Mouse (Mus musculus) neural tube, embryonic 13.5 days (tissue): ENCODE measurements around the gene Smbd1. TPM values are rescaled to one million over a fixed set of nuclear protein-coding genes. Genes with fewer than 3 reads are reported as not detected.

ENCODE experiments used
- ATAC-seq: fragments of 200-750 bp; cut with Nextera tagmentation; 2 replicates; pipeline ENCODE4 v1.8.0; 2017; ENCODE audit warnings: low read depth, mild to moderate bottlenecking, moderate TSS enrichment, moderate library complexity
- H3K27ac ChIP-seq: fragments of 300-500 bp; sonication (generic); replicated peaks from 2 replicates; pipeline ENCODE4 v1.5.1; 2015; ENCODE audit warnings: moderate library complexity, mild to moderate bottlenecking, inconsistent platforms
- H3K27me3 ChIP-seq: fragments of 300-500 bp; sonication (generic); 2 replicates; pipeline ENCODE4 v1.6.1; 2015; ENCODE audit warnings: mild to moderate bottlenecking, inconsistent platforms
- H3K36me3 ChIP-seq: fragments of 300-500 bp; sonication (generic); 2 replicates; pipeline ENCODE4 v1.6.1; 2015; ENCODE audit warnings: mild to moderate bottlenecking, inconsistent platforms
- H3K4me1 ChIP-seq: fragments of 300-500 bp; sonication (generic); replicated peaks from 2 replicates; pipeline ENCODE4 v1.6.1; 2015; ENCODE audit warnings: inconsistent platforms
- H3K4me2 ChIP-seq: fragments of 300-500 bp; sonication (generic); 2 replicates; pipeline ENCODE4 v1.6.1; 2015; ENCODE audit warnings: inconsistent platforms, mild to moderate bottlenecking, moderate library complexity
- H3K4me3 ChIP-seq: fragments of 300-500 bp; sonication (generic); 2 replicates; pipeline ENCODE4 v1.5.1; 2015; ENCODE audit warnings: mild to moderate bottlenecking, inconsistent platforms
- H3K9ac ChIP-seq: fragments of 300-500 bp; sonication (generic); 2 replicates; pipeline ENCODE4 v1.6.1; 2015; ENCODE audit warnings: moderate library complexity, mild to moderate bottlenecking, inconsistent platforms
- H3K9me3 ChIP-seq: fragments of 300-500 bp; sonication (generic); 2 replicates; pipeline ENCODE4 v1.6.1; 2016; ENCODE audit warnings: inconsistent platforms
- WGBS: fragments of 180-500 bp; shearing (Covaris S2); methylation state at CpG from one replicate; pipeline ENCODE4 v1.1.7; 2015; 5-methylcytosine and 5-hydroxymethylcytosine counted together
- polyA plus RNA-seq: library from polyadenylated mRNA; unstranded; fragments of >200 nt; fragmentation: Nextera tagmentation; extraction: Ambion mirVana; gene quantifications from 2 replicates; pipeline ENCODE4 v1.2.1, GENCODE M21; 2015

Gene Smbd1
- polyA plus RNA-seq, 1 experiment from 2014 or later: not detected

- Histone ChIP-seq H3K4me1 (peaks cover 15% of the 10 kb centered on the region), H3K36me3 (no peaks in the 10 kb centered on the region), H3K4me3 (no peak overlapping the region), H3K27me3 (no peaks in the 10 kb centered on the region; the same call in 1 of the 2 replicates), H3K27ac (no peak overlapping the region), H3K9me3 (no peaks in the 10 kb centered on the region), H3K4me2 (no peak overlapping the region), H3K9ac (no peak overlapping the region)
- no peak for ATAC-seq
- 67% methylated on average over 8 of the region's 8 CpGs for WGBS
Observed at GRCm38 (mm10) chr16:32807408-32808185, 2.7 kb downstream of the Smbd1 start.

- H3K36me3 ChIP-seq: no peaks in the 10 kb centered on the region
- H3K4me1 ChIP-seq: peaks cover 18% of the 10 kb centered on the region
- no peak for ATAC-seq
- H3K9ac ChIP-seq: no peak overlapping the region
- H3K9me3 ChIP-seq: no peaks in the 10 kb centered on the region
- H3K27me3 ChIP-seq: no peaks in the 10 kb centered on the region
- no peak overlapping the region for H3K4me3 ChIP-seq
- H3K27ac ChIP-seq: no peak overlapping the region
- no peak overlapping the region for H3K4me2 ChIP-seq
- WGBS: 84% methylated on average over 7 of the region's 7 CpGs
Observed at GRCm38 (mm10) chr16:32805151-32805550, 5.1 kb downstream of the Smbd1 start.

GRCm38 (mm10) chr16:32803901-32804300 is 6.4 kb downstream of the Smbd1 start:
- 40% methylated on average over 5 of the region's 5 CpGs for WGBS
- H3K36me3 ChIP-seq: no peaks in the 10 kb centered on the region
- no peaks in the 10 kb centered on the region for H3K27me3 ChIP-seq
- no peak overlapping the region for H3K4me3 ChIP-seq
- no peak for ATAC-seq
- no peaks in the 10 kb centered on the region for H3K9me3 ChIP-seq
- no peak overlapping the region for H3K9ac ChIP-seq
- no peak overlapping the region for H3K4me2 ChIP-seq
- H3K27ac ChIP-seq: no peak overlapping the region
- H3K4me1 ChIP-seq: peaks cover 18% of the 10 kb centered on the region

- 42% methylated on average over 6 of the region's 6 CpGs for WGBS
- Histone ChIP-seq H3K4me2 (no peak overlapping the region), H3K36me3 (no peaks in the 10 kb centered on the region), H3K27me3 (no peaks in the 10 kb centered on the region), H3K27ac (peak overlapping the region; percentile 61), H3K9ac (no peak overlapping the region), H3K4me3 (no peak overlapping the region), H3K9me3 (no peaks in the 10 kb centered on the region), H3K4me1 (peaks cover 18% of the 10 kb centered on the region)
- peak; percentile 68 for ATAC-seq
Observed at GRCm38 (mm10) chr16:32803252-32803853, 6.9 kb downstream of the Smbd1 start.

- Histone ChIP-seq H3K27me3 (no peaks in the 10 kb centered on the region), H3K9ac (no peak within 1 kb of the TSS), H3K4me1 (0 out of 2 replicates have a peak, but pooled peaks cover 5% of the 10 kb centered on the region), H3K4me2 (no peak within 1 kb of the TSS), H3K27ac (no peak within 1 kb of the TSS), H3K36me3 (no peaks in the 10 kb centered on the region), H3K4me3 (no peak within 1 kb of the TSS), H3K9me3 (no peaks in the 10 kb centered on the region)
- 80% methylated on average over 3 of the region's 3 CpGs for WGBS
- no peak for ATAC-seq
Observed at GRCm38 (mm10) chr16:32797426-32797689, 12.9 kb downstream of the Smbd1 start, which contains the start of gene Muc20. Muc20 (minus strand) TSS chr16:32797435.

GRCm38 (mm10) chr16:32796676-32797425 is 13.4 kb downstream of the Smbd1 start:
- Histone ChIP-seq H3K36me3 (no peaks in the 10 kb centered on the region), H3K4me3 (no peak overlapping the region), H3K4me2 (no peak overlapping the region), H3K9me3 (no peaks in the 10 kb centered on the region), H3K27me3 (no peaks in the 10 kb centered on the region), H3K4me1 (0 out of 2 replicates have a peak, but pooled peaks cover 5% of the 10 kb centered on the region), H3K27ac (no peak overlapping the region), H3K9ac (no peak overlapping the region)
- 64% methylated on average over 14 of the region's 14 CpGs for WGBS
- peak; percentile 47; the same call in 1 of the 2 replicates for ATAC-seq

GRCm38 (mm10) chr16:32795177-32795576 is 15.1 kb downstream of the Smbd1 start:
- Histone ChIP-seq H3K4me2 (no peak overlapping the region), H3K27ac (no peak overlapping the region), H3K9ac (no peak overlapping the region), H3K36me3 (no peaks in the 10 kb centered on the region), H3K27me3 (no peaks in the 10 kb centered on the region), H3K4me3 (no peak overlapping the region), H3K9me3 (no peaks in the 10 kb centered on the region), H3K4me1 (0 out of 2 replicates have a peak, but pooled peaks cover 5% of the 10 kb centered on the region)
- no peak for ATAC-seq
- 91% methylated on average over 1 of the region's 1 CpGs for WGBS

GRCm38 (mm10) chr16:32790056-32790455 is 20.2 kb downstream of the Smbd1 start:
- Histone ChIP-seq H3K36me3 (no peaks in the 10 kb centered on the region), H3K4me3 (no peak overlapping the region), H3K9me3 (no peaks in the 10 kb centered on the region; the same call in 1 of the 2 replicates), H3K9ac (no peak overlapping the region), H3K27ac (no peak overlapping the region), H3K4me1 (no peaks in the 10 kb centered on the region), H3K4me2 (no peak overlapping the region), H3K27me3 (no peaks in the 10 kb centered on the region)
- 87% methylated on average over 5 of the region's 5 CpGs for WGBS
- ATAC-seq: no peak

GRCm38 (mm10) chr16:32784840-32785239 is 25.4 kb downstream of the Smbd1 start:
- peak; percentile 74 for ATAC-seq
- Histone ChIP-seq H3K4me1 (peaks cover 5% of the 10 kb centered on the region; the same call in 1 of the 2 replicates), H3K4me2 (no peak overlapping the region), H3K4me3 (no peak overlapping the region), H3K9me3 (no peaks in the 10 kb centered on the region; the same call in 1 of the 2 replicates), H3K36me3 (no peaks in the 10 kb centered on the region), H3K27me3 (no peaks in the 10 kb centered on the region), H3K9ac (no peak overlapping the region), H3K27ac (no peak overlapping the region)
- WGBS: 67% methylated on average over 13 of the region's 13 CpGs

- H3K4me3 ChIP-seq: no peak overlapping the region
- no peaks in the 10 kb centered on the region for H3K27me3 ChIP-seq
- H3K27ac ChIP-seq: no peak overlapping the region
- H3K9ac ChIP-seq: no peak overlapping the region
- H3K4me2 ChIP-seq: no peak overlapping the region
- no peaks in the 10 kb centered on the region; the same call in 1 of the 2 replicates for H3K9me3 ChIP-seq
- WGBS: 41% methylated on average over 5 of the region's 5 CpGs
- no peaks in the 10 kb centered on the region for H3K36me3 ChIP-seq
- H3K4me1 ChIP-seq: peaks cover 10% of the 10 kb centered on the region; the same call in 1 of the 2 replicates
- no peak; the same call in 1 of the 2 replicates for ATAC-seq
Observed at GRCm38 (mm10) chr16:32783324-32784062, 26.8 kb downstream of the Smbd1 start.

GRCm38 (mm10) chr16:32778956-32779355 is 31.3 kb downstream of the Smbd1 start:
- no peak overlapping the region for H3K4me3 ChIP-seq
- H3K9me3 ChIP-seq: no peaks in the 10 kb centered on the region
- WGBS: 51% methylated on average over 8 of the region's 8 CpGs
- no peak for ATAC-seq
- H3K36me3 ChIP-seq: no peaks in the 10 kb centered on the region
- H3K9ac ChIP-seq: no peak overlapping the region
- peaks cover 14% of the 10 kb centered on the region; the same call in 1 of the 2 replicates for H3K4me1 ChIP-seq
- no peaks in the 10 kb centered on the region for H3K27me3 ChIP-seq
- H3K4me2 ChIP-seq: no peak overlapping the region
- no peak overlapping the region for H3K27ac ChIP-seq
